Mouse (Mus musculus): ENCODE measurements at regions not wholly inside any gene's neighbourhood (a gene's known extent, or its start where the extent isn't known, plus 50 kb on each side); places are given as distances from the start of the nearest gene placed in this dataset.

DNA sequence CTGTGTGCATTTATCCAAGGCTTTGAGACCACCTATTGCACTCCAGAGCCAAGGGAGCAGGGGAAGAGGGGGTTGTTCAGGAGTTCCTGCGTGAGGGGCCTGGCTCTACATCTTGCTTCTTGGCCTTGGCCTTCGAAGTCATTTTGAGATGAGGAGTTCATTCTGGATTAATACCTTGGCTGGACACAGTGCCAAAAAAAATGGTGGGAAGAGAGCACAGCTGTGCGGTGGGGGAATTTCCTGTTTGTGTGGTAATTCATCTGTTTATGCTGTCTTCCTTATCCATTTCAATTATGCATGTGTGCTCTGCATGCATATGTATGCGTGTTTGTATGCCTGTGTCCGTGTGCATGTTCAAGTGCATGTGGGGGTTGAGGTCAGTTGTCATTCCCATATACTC is 202.5 kb upstream of the Pgrmc2 start:
- H3K9ac ChIP-seq (ENCODE audit: insufficient read depth, low read depth): no peak overlapping the region
- H3K4me3 ChIP-seq (replicated peaks in 1 of 3; ENCODE audit: low read depth in 2 of 3, low read length in 2 of 3, poor library complexity in 1 of 3): no peak overlapping the region
- no peaks in the 10 kb centered on the region for H3K9me3 ChIP-seq (replicated peaks; ENCODE audit: low read length)
- no peaks in the 10 kb centered on the region for H3K36me3 ChIP-seq (replicated peaks in 1 of 2; ENCODE audit: control insufficient read depth in 1 of 2, insufficient read depth in 1 of 2, low read length in 1 of 2)
- peaks cover 2 to 14% of the 10 kb centered on the region in 2 experiments for H3K4me1 ChIP-seq (ENCODE audit: control insufficient read depth in 1 of 2, insufficient read depth in 2 of 2)
- H3K4me2 ChIP-seq (ENCODE audit: insufficient read depth, low read depth, poor library complexity, severe bottlenecking): no peak overlapping the region
- H3K79me2 ChIP-seq (replicated peaks; ENCODE audit: control insufficient read depth, extremely low read depth, insufficient read depth, poor library complexity, severe bottlenecking): no peaks in the 10 kb centered on the region
- no peak overlapping the region for H3K27ac ChIP-seq (ENCODE audit: insufficient read depth, low read depth)
- TF ChIP-seq ZMIZ1 (IDR thresholded peaks at IDR 0.05; ENCODE audit: low read depth, low read length) (no peak), SIN3A (IDR thresholded peaks at IDR 0.05; ENCODE audit: low read length) (no peak), BHLHE40 (IDR thresholded peaks at IDR 0.05; ENCODE audit: low read depth, low read length) (no peak)
- no peaks in the 10 kb centered on the region for H3K27me3 ChIP-seq (replicated peaks)
- in situ Hi-C loops (cut with MboI; ENCODE audit: low pct_ligation_motif_present, low pct_unique_long_range_greater_than_20kb, low sequenced_read_pairs) (no loop called here), dilution Hi-C loops (cut with MboI; ENCODE audit: extremely low pct_ligation_motif_present, extremely low pct_unique_long_range_greater_than_20kb, low sequenced_read_pairs) (no loop called here)
- DNase-seq (ENCODE audit: extremely low read depth): no peak

DNA sequence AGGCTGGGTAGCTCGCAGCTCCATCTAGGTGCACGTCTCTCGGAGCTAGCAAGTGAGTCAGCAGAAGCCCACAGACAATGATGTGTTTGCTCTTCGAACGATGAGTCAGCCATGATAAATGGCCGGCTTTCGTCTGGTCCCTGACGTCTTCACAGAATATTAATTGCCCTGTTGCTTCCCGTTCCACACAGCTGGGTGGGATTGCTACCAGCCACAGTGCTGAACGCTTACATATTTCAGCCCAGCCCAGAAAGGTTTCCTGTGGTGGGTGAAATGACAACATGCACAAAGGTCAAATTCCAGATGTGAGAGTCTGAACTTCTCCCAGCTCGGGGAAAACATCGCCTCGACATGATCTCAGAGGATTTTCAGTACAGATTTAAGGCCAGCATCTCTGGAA is 202.1 kb upstream of the Pgrmc2 start:
- peak overlapping the region; percentile 31; the same call in 1 of the 2 replicates for H3K4me2 ChIP-seq (ENCODE audit: insufficient read depth, low read depth, poor library complexity, severe bottlenecking)
- TF ChIP-seq ZMIZ1 (IDR thresholded peaks at IDR 0.05; ENCODE audit: low read depth, low read length) (no peak), EP300 (IDR thresholded peaks at IDR 0.05; ENCODE audit: low read length) (no peak), SIN3A (IDR thresholded peaks at IDR 0.05; ENCODE audit: low read length) (no peak), SMC3 (IDR thresholded peaks at IDR 0.05; ENCODE audit: low read depth, low read length) (no peak), CHD1 (IDR thresholded peaks at IDR 0.05; ENCODE audit: low read depth, low read length) (no peak), MXI1 (IDR thresholded peaks at IDR 0.05; ENCODE audit: low read depth, low read length) (no peak), MAFK (IDR thresholded peaks at IDR 0.05; ENCODE audit: insufficient replicate concordance, low read length) (no peak)
- H3K79me2 ChIP-seq (replicated peaks; ENCODE audit: control insufficient read depth, extremely low read depth, insufficient read depth, poor library complexity, severe bottlenecking): no peaks in the 10 kb centered on the region
- in situ Hi-C loops (cut with MboI; ENCODE audit: low pct_ligation_motif_present, low pct_unique_long_range_greater_than_20kb, low sequenced_read_pairs) (no loop called here), dilution Hi-C loops (cut with MboI; ENCODE audit: extremely low pct_ligation_motif_present, extremely low pct_unique_long_range_greater_than_20kb, low sequenced_read_pairs) (no loop called here)
- H3K36me3 ChIP-seq (replicated peaks in 1 of 2; ENCODE audit: control insufficient read depth in 1 of 2, insufficient read depth in 1 of 2, low read length in 1 of 2): no peaks in the 10 kb centered on the region
- H3K4me3 ChIP-seq (replicated peaks in 1 of 3; ENCODE audit: low read depth in 2 of 3, low read length in 2 of 3, poor library complexity in 1 of 3): no peak overlapping the region
- H3K9ac ChIP-seq (ENCODE audit: insufficient read depth, low read depth): no peak overlapping the region
- H3K4me1 ChIP-seq (ENCODE audit: control insufficient read depth in 1 of 2, insufficient read depth in 2 of 2): peaks cover 2 to 14% of the 10 kb centered on the region in 2 experiments
- no peaks in the 10 kb centered on the region for H3K9me3 ChIP-seq (replicated peaks; ENCODE audit: low read length)
- DNase-seq (ENCODE audit: extremely low read depth): no peak
- H3K27me3 ChIP-seq (replicated peaks): no peaks in the 10 kb centered on the region
- H3K27ac ChIP-seq (ENCODE audit: insufficient read depth, low read depth): no peak overlapping the region

- Histone ChIP-seq H3K79me2 (replicated peaks; ENCODE audit: control insufficient read depth, extremely low read depth, insufficient read depth, poor library complexity, severe bottlenecking) (no peaks in the 10 kb centered on the region), H3K27ac (ENCODE audit: insufficient read depth, low read depth) (no peak overlapping the region), H3K4me2 (ENCODE audit: insufficient read depth, low read depth, poor library complexity, severe bottlenecking) (no peak overlapping the region), H3K4me1 (ENCODE audit: control insufficient read depth in 1 of 2, insufficient read depth in 2 of 2) (peaks cover 2 to 14% of the 10 kb centered on the region in 2 experiments), H3K27me3 (replicated peaks) (no peaks in the 10 kb centered on the region), H3K9me3 (replicated peaks; ENCODE audit: low read length) (peaks cover 4% of the 10 kb centered on the region), H3K9ac (ENCODE audit: insufficient read depth, low read depth) (no peak overlapping the region), H3K4me3 (replicated peaks in 1 of 3; ENCODE audit: low read depth in 2 of 3, low read length in 2 of 3, poor library complexity in 1 of 3) (no peak overlapping the region), H3K36me3 (replicated peaks in 1 of 2; ENCODE audit: control insufficient read depth in 1 of 2, insufficient read depth in 1 of 2, low read length in 1 of 2) (no peaks in the 10 kb centered on the region)
- dilution Hi-C loops (cut with MboI; ENCODE audit: extremely low pct_ligation_motif_present, extremely low pct_unique_long_range_greater_than_20kb, low sequenced_read_pairs): no loop called here
- TF ChIP-seq MXI1 (IDR thresholded peaks at IDR 0.05; ENCODE audit: low read depth, low read length) (no peak), ZKSCAN1 (IDR thresholded peaks at IDR 0.05; ENCODE audit: borderline replicate concordance, low read depth, low read length) (no peak), TCF12 (IDR thresholded peaks at IDR 0.05; ENCODE audit: low read depth, low read length) (no peak), TBP (conservative IDR thresholded peaks at IDR 0.05; ENCODE audit: low read depth, low read length) (no peak), POLR2AphosphoS2 (IDR thresholded peaks at IDR 0.05; ENCODE audit: low read depth, low read length) (no peak), ZNF384 (IDR thresholded peaks at IDR 0.05; ENCODE audit: low read depth, low read length) (no peak), PAX5 (IDR thresholded peaks at IDR 0.05; ENCODE audit: low read length) (no peak), HCFC1 (IDR thresholded peaks at IDR 0.05; ENCODE audit: low read depth, low read length) (no peak), MAX (IDR thresholded peaks at IDR 0.05; ENCODE audit: low read length) (no peak), RAD21 (IDR thresholded peaks at IDR 0.05; ENCODE audit: low read depth, low read length) (no peak), EP300 (IDR thresholded peaks at IDR 0.05; ENCODE audit: low read length) (no peak), CHD2 (IDR thresholded peaks at IDR 0.05; ENCODE audit: low read length) (no peak), MAZ (IDR thresholded peaks at IDR 0.05; ENCODE audit: low read depth, low read length) (no peak), UBTF (IDR thresholded peaks at IDR 0.05; ENCODE audit: low read depth, low read length) (no peak), ZC3H11A (IDR thresholded peaks at IDR 0.05; ENCODE audit: low read depth, low read length) (no peak), CHD1 (IDR thresholded peaks at IDR 0.05; ENCODE audit: low read depth, low read length) (no peak), SIN3A (IDR thresholded peaks at IDR 0.05; ENCODE audit: low read length) (no peak)
- DNase-seq (ENCODE audit: extremely low read depth): no peak
- in situ Hi-C loops (cut with MboI; ENCODE audit: low pct_ligation_motif_present, low pct_unique_long_range_greater_than_20kb, low sequenced_read_pairs): no loop called here
Observed at GRCm38 (mm10) chr3:41282431-41283037, 199.7 kb upstream of the Pgrmc2 start.

Data from CH12.LX (cell line).